Mouse (Mus musculus): Measurements from ENCODE around the gene Bola2.
"Not testable (repeated sequence)": the region's sequence is repeated elsewhere in the genome, so short reads cannot be mapped to it uniquely, and the experiment has no call there.

Bola2 gene

GRCm38 (mm10) chr7:126695210-126695611 is at the start of gene Bola2:
Gene Bola2 (plus strand): TSS chr7:126695401.
- peak; percentile 85 for DNase-seq (ENCODE audit: low read depth, low spot score)

- DNase-seq (ENCODE audit: low read depth, low spot score): no peak
Observed at GRCm38 (mm10) chr7:126645708-126646107, 49.5 kb upstream of the Bola2 start.

- peak; percentile 77 for DNase-seq (ENCODE audit: low read depth, low spot score)
Observed at GRCm38 (mm10) chr7:126648486-126648885, 46.7 kb upstream of the Bola2 start.

GRCm38 (mm10) chr7:126649231-126650051 is 45.8 kb upstream of the Bola2 start, which contains the start of gene Sgf29:
Gene Sgf29 (plus strand): TSS chr7:126649309.
- peak; percentile 96 for DNase-seq (ENCODE audit: low read depth, low spot score)

GRCm38 (mm10) chr7:126650852-126651251 is 44.3 kb upstream of the Bola2 start:
- DNase-seq (ENCODE audit: low read depth, low spot score): no peak

- no peak for DNase-seq (ENCODE audit: low read depth, low spot score)
Observed at GRCm38 (mm10) chr7:126653991-126654390, 41.2 kb upstream of the Bola2 start.

GRCm38 (mm10) chr7:126655695-126656094 is 39.5 kb upstream of the Bola2 start:
- DNase-seq (ENCODE audit: low read depth, low spot score): no peak

- no peak for DNase-seq (ENCODE audit: low read depth, low spot score)
Observed at GRCm38 (mm10) chr7:126657522-126657921, 37.7 kb upstream of the Bola2 start.

GRCm38 (mm10) chr7:126659771-126660170 is 35.4 kb upstream of the Bola2 start:
- no peak for DNase-seq (ENCODE audit: low read depth, low spot score)

GRCm38 (mm10) chr7:126663646-126664045 is 31.6 kb upstream of the Bola2 start:
- DNase-seq (ENCODE audit: low read depth, low spot score): no peak

- no peak for DNase-seq (ENCODE audit: low read depth, low spot score)
Observed at GRCm38 (mm10) chr7:126665269-126665668, 29.9 kb upstream of the Bola2 start.

- peak; percentile 58 for DNase-seq (ENCODE audit: low read depth, low spot score)
Observed at GRCm38 (mm10) chr7:126667495-126668090, 27.6 kb upstream of the Bola2 start.

GRCm38 (mm10) chr7:126668452-126668851 is 26.7 kb upstream of the Bola2 start:
- DNase-seq (ENCODE audit: low read depth, low spot score): no peak

GRCm38 (mm10) chr7:126670152-126670551 is 25.0 kb upstream of the Bola2 start:
- no peak for DNase-seq (ENCODE audit: low read depth, low spot score)

- DNase-seq (ENCODE audit: low read depth, low spot score): no peak
Observed at GRCm38 (mm10) chr7:126672111-126672510, 23.1 kb upstream of the Bola2 start.

GRCm38 (mm10) chr7:126675104-126675503 is 20.1 kb upstream of the Bola2 start:
- no peak for DNase-seq (ENCODE audit: low read depth, low spot score)

- no peak for DNase-seq (ENCODE audit: low read depth, low spot score)
Observed at GRCm38 (mm10) chr7:126676207-126676606, 19.0 kb upstream of the Bola2 start, which contains the start of gene Sult1a1. Gene Sult1a1 (minus strand): TSS chr7:126676432.

GRCm38 (mm10) chr7:126676631-126677220 is 18.5 kb upstream of the Bola2 start:
- DNase-seq (ENCODE audit: low read depth, low spot score): no peak

GRCm38 (mm10) chr7:126678545-126679341 is 16.5 kb upstream of the Bola2 start:
- no peak for DNase-seq (ENCODE audit: low read depth, low spot score)

- no peak for DNase-seq (ENCODE audit: low read depth, low spot score)
Observed at GRCm38 (mm10) chr7:126679683-126680082, 15.5 kb upstream of the Bola2 start.

GRCm38 (mm10) chr7:126681221-126681620 is 14.0 kb upstream of the Bola2 start:
- DNase-seq (ENCODE audit: low read depth, low spot score): no peak

GRCm38 (mm10) chr7:126688156-126688555 is 7.0 kb upstream of the Bola2 start:
- not testable (repeated sequence) for DNase-seq (ENCODE audit: low read depth, low spot score)

Measured in ZHBTc4 (cell line).